Mouse (Mus musculus): ENCODE results near the gene Myo18a. TPM values are rescaled to one million over a fixed set of nuclear protein-coding genes. Genes with fewer than 3 reads are reported as not detected.

Myo18a gene
- 64.5 and 95.7 TPM in 2 replicates for polyA plus RNA-seq (2012)

GRCm38 (mm10) chr11:77762783-77763672, at the start of gene Myo18a:
TSS of gene Myo18a (plus strand) at chr11:77763246.

GRCm38 (mm10) chr11:77725183-77725582, 37.9 kb upstream of the Myo18a start, which contains the start of gene Cryba1:
TSS of gene Cryba1 (minus strand) at chr11:77725283.

GRCm38 (mm10) chr11:77787707-77788106, 24.7 kb downstream of the Myo18a start, which contains the start of gene Gm10277:
TSS of gene Gm10277 (minus strand) at chr11:77787747.

GRCm38 (mm10) chr11:77893787-77894718, 131.0 kb downstream of the Myo18a start, which contains the start of gene Pipox:
TSS of gene Pipox (minus strand) at chr11:77894096.

Other genes with a start within 250 kb of the Myo18a start
- 9.8 and 10.0 TPM in 2 replicates for gene Abhd15, start 248.1 kb upstream of the Myo18a start, polyA plus RNA-seq (2012)
- gene Trp53i13, start 247.3 kb upstream of the Myo18a start, polyA plus RNA-seq (2012): 34.3 and 40.2 TPM in 2 replicates
- gene Gm10392, start 244.0 kb upstream of the Myo18a start, polyA plus RNA-seq (2012): 0.27 and 0.42 TPM in 2 replicates
- 2.1 and 2.9 TPM in 2 replicates for gene Taok1, start 155.4 kb upstream of the Myo18a start, polyA plus RNA-seq (2012)
- gene Nufip2, start 77.1 kb upstream of the Myo18a start, polyA plus RNA-seq (2012): 45.5 and 58.3 TPM in 2 replicates
- gene Cryba1, start 38.0 kb upstream of the Myo18a start, polyA plus RNA-seq (2012): not detected in 2 replicates
- gene Gm10277, start 24.5 kb downstream of the Myo18a start, polyA plus RNA-seq (2012): 0.03 TPM in 2 replicates
- gene Pipox, start 130.8 kb downstream of the Myo18a start, polyA plus RNA-seq (2012): 0.03 and 0.04 TPM in 2 replicates
- not detected in 2 replicates for gene Sez6, start 167.6 kb downstream of the Myo18a start, polyA plus RNA-seq (2012)
- gene Phf12, start 219.5 kb downstream of the Myo18a start, polyA plus RNA-seq (2012): 194 and 232 TPM in 2 replicates

Measured in megakaryocyte-erythroid progenitor cell, adult 5 weeks (primary cell).